Mouse (Mus musculus): ENCODE results near the gene Fgfr2. TPM values are rescaled to one million over a fixed set of nuclear protein-coding genes. Genes with fewer than 3 reads are reported as not detected.

Fgfr2 gene
- polyA plus RNA-seq, 1 experiment from 2014 or later: 86.9 TPM

GRCm38 (mm10) chr7:132119817-132120216 is 1003.3 kb downstream of the Fgfr2 start:
- no peak for ATAC-seq (ENCODE audit: insufficient read depth, low FRiP score, low TSS enrichment)

GRCm38 (mm10) chr7:132111770-132112169 is 1011.4 kb downstream of the Fgfr2 start:
- Histone ChIP-seq H3K4me2 (ENCODE audit: low read depth) (no peak overlapping the region), H3K4me1 (ENCODE audit: control insufficient read depth, insufficient read depth, low read length) (no peaks in the 10 kb centered on the region), H3K27ac (ENCODE audit: low read depth, low read length) (no peak overlapping the region), H3K27me3 (ENCODE audit: control insufficient read depth, insufficient read depth, low read length) (no peaks in the 10 kb centered on the region), H3K36me3 (ENCODE audit: control insufficient read depth, insufficient read depth, low read length) (no peaks in the 10 kb centered on the region), H3K4me3 (ENCODE audit: low read depth, low read length) (no peak overlapping the region), H3K9ac (ENCODE audit: low read length) (no peak overlapping the region), H3K9me3 (ENCODE audit: control insufficient read depth, low read length) (no peaks in the 10 kb centered on the region)
- ATAC-seq (ENCODE audit: insufficient read depth, low FRiP score, low TSS enrichment): no peak
- DNase-seq (ENCODE audit: low spot score): no peak
- WGBS: 68% methylated on average over 5 of the region's 5 CpGs

More at GRCm38 (mm10) chr7:132119817-132120216, 1003.3 kb downstream of the Fgfr2 start:
- Histone ChIP-seq H3K4me1 (ENCODE audit: control insufficient read depth, insufficient read depth, low read length) (no peaks in the 10 kb centered on the region), H3K36me3 (ENCODE audit: control insufficient read depth, insufficient read depth, low read length) (no peaks in the 10 kb centered on the region), H3K9me3 (ENCODE audit: control insufficient read depth, low read length) (no peaks in the 10 kb centered on the region), H3K9ac (ENCODE audit: low read length) (no peak overlapping the region), H3K4me3 (ENCODE audit: low read depth, low read length) (no peak overlapping the region), H3K27me3 (ENCODE audit: control insufficient read depth, insufficient read depth, low read length) (no peaks in the 10 kb centered on the region), H3K27ac (ENCODE audit: low read depth, low read length) (no peak overlapping the region), H3K4me2 (ENCODE audit: low read depth) (no peak overlapping the region)
- WGBS: 88% methylated on average over 4 of the region's 4 CpGs
- DNase-seq (ENCODE audit: low spot score): no peak

GRCm38 (mm10) chr7:132110308-132110707 is 1012.8 kb downstream of the Fgfr2 start:
- no peak for ATAC-seq (ENCODE audit: insufficient read depth, low FRiP score, low TSS enrichment)
- Histone ChIP-seq H3K27ac (ENCODE audit: low read depth, low read length) (no peak overlapping the region), H3K36me3 (ENCODE audit: control insufficient read depth, insufficient read depth, low read length) (no peaks in the 10 kb centered on the region), H3K4me2 (ENCODE audit: low read depth) (no peak overlapping the region), H3K9me3 (ENCODE audit: control insufficient read depth, low read length) (no peaks in the 10 kb centered on the region), H3K9ac (ENCODE audit: low read length) (no peak overlapping the region), H3K27me3 (ENCODE audit: control insufficient read depth, insufficient read depth, low read length) (no peaks in the 10 kb centered on the region), H3K4me1 (ENCODE audit: control insufficient read depth, insufficient read depth, low read length) (no peaks in the 10 kb centered on the region), H3K4me3 (ENCODE audit: low read depth, low read length) (no peak overlapping the region)
- whole genome bisulfite sequencing: 83% methylated on average over 3 of the region's 3 CpGs
- no peak for DNase-seq (ENCODE audit: low spot score)

- WGBS: 80% methylated on average over 4 of the region's 4 CpGs
These were observed 1016.3 kb downstream of the Fgfr2 start for GRCm38 (mm10) chr7:132106891-132107290.

GRCm38 (mm10) chr7:132105326-132105725 is 1017.8 kb downstream of the Fgfr2 start:
- H3K4me1 ChIP-seq (ENCODE audit: control insufficient read depth, insufficient read depth, low read length): no peaks in the 10 kb centered on the region
- no peak overlapping the region for H3K4me3 ChIP-seq (ENCODE audit: low read depth, low read length)
- DNase-seq (ENCODE audit: low spot score) (no peak), ATAC-seq (ENCODE audit: insufficient read depth, low FRiP score, low TSS enrichment) (no peak)
- no peaks in the 10 kb centered on the region for H3K36me3 ChIP-seq (ENCODE audit: control insufficient read depth, insufficient read depth, low read length)
- no peak overlapping the region for H3K4me2 ChIP-seq (ENCODE audit: low read depth)
- no peak overlapping the region for H3K9ac ChIP-seq (ENCODE audit: low read length)
- no peaks in the 10 kb centered on the region for H3K9me3 ChIP-seq (ENCODE audit: control insufficient read depth, low read length)
- H3K27me3 ChIP-seq (ENCODE audit: control insufficient read depth, insufficient read depth, low read length): no peaks in the 10 kb centered on the region
- 83% methylated on average over 4 of the region's 4 CpGs for WGBS
- no peak overlapping the region for H3K27ac ChIP-seq (ENCODE audit: low read depth, low read length)

More at GRCm38 (mm10) chr7:132106891-132107290, 1016.3 kb downstream of the Fgfr2 start:
- Histone ChIP-seq H3K36me3 (ENCODE audit: control insufficient read depth, insufficient read depth, low read length) (no peaks in the 10 kb centered on the region), H3K27me3 (ENCODE audit: control insufficient read depth, insufficient read depth, low read length) (no peaks in the 10 kb centered on the region), H3K9me3 (ENCODE audit: control insufficient read depth, low read length) (no peaks in the 10 kb centered on the region), H3K9ac (ENCODE audit: low read length) (no peak overlapping the region), H3K4me1 (ENCODE audit: control insufficient read depth, insufficient read depth, low read length) (no peaks in the 10 kb centered on the region), H3K4me3 (ENCODE audit: low read depth, low read length) (no peak overlapping the region), H3K27ac (ENCODE audit: low read depth, low read length) (no peak overlapping the region), H3K4me2 (ENCODE audit: low read depth) (no peak overlapping the region)
- ATAC-seq (ENCODE audit: insufficient read depth, low FRiP score, low TSS enrichment) (no peak), DNase-seq (ENCODE audit: low spot score) (no peak)

GRCm38 (mm10) chr7:132098441-132098840 is 1024.7 kb downstream of the Fgfr2 start:
- Histone ChIP-seq H3K4me3 (ENCODE audit: low read depth, low read length) (no peak overlapping the region), H3K27ac (ENCODE audit: low read depth, low read length) (no peak overlapping the region), H3K4me2 (ENCODE audit: low read depth) (no peak overlapping the region), H3K9ac (ENCODE audit: low read length) (no peak overlapping the region), H3K36me3 (ENCODE audit: control insufficient read depth, insufficient read depth, low read length) (no peaks in the 10 kb centered on the region), H3K9me3 (ENCODE audit: control insufficient read depth, low read length) (no peaks in the 10 kb centered on the region), H3K4me1 (ENCODE audit: control insufficient read depth, insufficient read depth, low read length) (no peaks in the 10 kb centered on the region), H3K27me3 (ENCODE audit: control insufficient read depth, insufficient read depth, low read length) (no peaks in the 10 kb centered on the region)
- 69% methylated on average over 4 of the region's 4 CpGs for WGBS
- DNase-seq (ENCODE audit: low spot score) (no peak), ATAC-seq (ENCODE audit: insufficient read depth, low FRiP score, low TSS enrichment) (no peak)

- H3K36me3 ChIP-seq (ENCODE audit: control insufficient read depth, insufficient read depth, low read length): no peaks in the 10 kb centered on the region
- no peak overlapping the region for H3K4me3 ChIP-seq (ENCODE audit: low read depth, low read length)
- no peak overlapping the region for H3K9ac ChIP-seq (ENCODE audit: low read length)
- H3K27me3 ChIP-seq (ENCODE audit: control insufficient read depth, insufficient read depth, low read length): no peaks in the 10 kb centered on the region
- 67% methylated on average over 7 of the region's 7 CpGs for WGBS
- H3K9me3 ChIP-seq (ENCODE audit: control insufficient read depth, low read length): no peaks in the 10 kb centered on the region
- H3K27ac ChIP-seq (ENCODE audit: low read depth, low read length): no peak overlapping the region
- H3K4me1 ChIP-seq (ENCODE audit: control insufficient read depth, insufficient read depth, low read length): no peaks in the 10 kb centered on the region
- H3K4me2 ChIP-seq (ENCODE audit: low read depth): no peak overlapping the region
- DNase-seq (ENCODE audit: low spot score): no peak
- ATAC-seq (ENCODE audit: insufficient read depth, low FRiP score, low TSS enrichment): no peak
These were observed 1028.5 kb downstream of the Fgfr2 start for GRCm38 (mm10) chr7:132094666-132095065.

GRCm38 (mm10) chr7:132091551-132091950 is 1031.6 kb downstream of the Fgfr2 start:
- Histone ChIP-seq H3K4me1 (ENCODE audit: control insufficient read depth, insufficient read depth, low read length) (no peaks in the 10 kb centered on the region), H3K4me2 (ENCODE audit: low read depth) (no peak overlapping the region), H3K36me3 (ENCODE audit: control insufficient read depth, insufficient read depth, low read length) (no peaks in the 10 kb centered on the region), H3K9me3 (ENCODE audit: control insufficient read depth, low read length) (no peaks in the 10 kb centered on the region), H3K27ac (ENCODE audit: low read depth, low read length) (no peak overlapping the region), H3K4me3 (ENCODE audit: low read depth, low read length) (no peak overlapping the region), H3K9ac (ENCODE audit: low read length) (no peak overlapping the region), H3K27me3 (ENCODE audit: control insufficient read depth, insufficient read depth, low read length) (no peaks in the 10 kb centered on the region)
- WGBS: 89% methylated on average over 7 of the region's 7 CpGs
- ATAC-seq (ENCODE audit: insufficient read depth, low FRiP score, low TSS enrichment): no peak
- no peak for DNase-seq (ENCODE audit: low spot score)

GRCm38 (mm10) chr7:132088606-132089005 is 1034.5 kb downstream of the Fgfr2 start:
- H3K4me2 ChIP-seq (ENCODE audit: low read depth): no peak overlapping the region
- ATAC-seq (ENCODE audit: insufficient read depth, low FRiP score, low TSS enrichment) (no peak), DNase-seq (ENCODE audit: low spot score) (no peak)
- no peak overlapping the region for H3K27ac ChIP-seq (ENCODE audit: low read depth, low read length)
- H3K36me3 ChIP-seq (ENCODE audit: control insufficient read depth, insufficient read depth, low read length): no peaks in the 10 kb centered on the region
- no peaks in the 10 kb centered on the region for H3K4me1 ChIP-seq (ENCODE audit: control insufficient read depth, insufficient read depth, low read length)
- H3K4me3 ChIP-seq (ENCODE audit: low read depth, low read length): no peak overlapping the region
- WGBS: 80% methylated on average over 6 of the region's 6 CpGs
- no peaks in the 10 kb centered on the region for H3K27me3 ChIP-seq (ENCODE audit: control insufficient read depth, insufficient read depth, low read length)
- H3K9ac ChIP-seq (ENCODE audit: low read length): no peak overlapping the region
- no peaks in the 10 kb centered on the region for H3K9me3 ChIP-seq (ENCODE audit: control insufficient read depth, low read length)
